Mouse (Mus musculus) duodenum, adult 2 months (tissue): ENCODE measurements around the gene Gm1110. TPM values are rescaled to one million over a fixed set of nuclear protein-coding genes. Genes with fewer than 3 reads are reported as not detected.

Source experiments
- polyA plus RNA-seq: library from polyadenylated mRNA; depleted of rRNA; stranded (reverse); fragments of >200 nt; gene quantifications from 2 replicates; pipeline ENCODE4 v1.2.3, GENCODE M21; 2012; ENCODE audit warnings: low replicate concordance; rRNA removed

Gene Gm1110
- not detected in 2 replicates for polyA plus RNA-seq

GRCm38 (mm10) chr9:26922909-26923526, at the start of gene Gm1110:
TSS of gene Gm1110 (minus strand) at chr9:26923111.

DNA sequence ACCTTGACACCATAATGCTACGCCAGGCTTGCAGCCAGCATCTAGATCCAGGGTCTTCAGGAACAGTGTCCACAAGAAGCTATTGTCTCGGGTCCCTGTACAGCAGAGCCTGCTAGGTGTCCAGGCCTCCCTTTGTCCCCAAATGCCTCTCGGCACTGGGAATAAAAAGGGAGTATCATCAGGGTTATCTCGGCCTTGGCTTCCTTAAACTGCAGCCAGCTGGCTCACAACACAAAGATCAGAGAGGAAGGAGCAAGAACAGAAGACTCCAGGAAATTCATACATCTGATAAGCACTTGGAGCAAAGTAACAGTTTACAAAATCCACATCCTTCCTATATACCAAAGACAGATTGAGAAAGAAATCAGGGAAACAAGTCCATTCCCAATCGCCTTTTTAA, 62.2 kb downstream of the Gm1110 start, which contains the start of gene Glb1l3:
TSS of gene Glb1l3 (minus strand) at position 140 of the 400 bp plus-strand sequence.

Other genes starting within 250 kb of the Gm1110 start
- not detected in 2 replicates for gene B3gat1, start 189.4 kb downstream of the Gm1110 start, polyA plus RNA-seq
- gene Glb1l2, start 116.6 kb downstream of the Gm1110 start, polyA plus RNA-seq = 0.08 and 0.41 TPM in 2 replicates
- not detected in 2 replicates for gene Glb1l3, start 62.2 kb downstream of the Gm1110 start, polyA plus RNA-seq
- 4.3 and 4.9 TPM in 2 replicates for gene Acad8, start 76.5 kb upstream of the Gm1110 start, polyA plus RNA-seq
- gene Thyn1, start 76.6 kb upstream of the Gm1110 start, polyA plus RNA-seq = 1.1 and 2.1 TPM in 2 replicates
- gene Vps26b, start 107.0 kb upstream of the Gm1110 start, polyA plus RNA-seq = 18.0 and 20.0 TPM in 2 replicates
- 9.6 and 12.1 TPM in 2 replicates for gene Ncapd3, start 107.1 kb upstream of the Gm1110 start, polyA plus RNA-seq
- 3.7 and 4.9 TPM in 2 replicates for gene Jam3, start 232.3 kb upstream of the Gm1110 start, polyA plus RNA-seq